8 mouse cellular contexts compared by ENCODE assay signal in genomic region chr9:98965084-98965483, GRCm38 (mm10). TPM values are rescaled to one million over a fixed set of nuclear protein-coding genes. Genes with fewer than 3 reads are reported as not detected.
A peak's percentile ranks its signal among the peaks of the same experiment; 100 is the strongest.
DNase-seq lines count a peak whose midpoint lies in the region; ATAC-seq lines count a peak whose summit lies in the region.

No protein-coding gene starts in this region.

- no peak overlapping the region for H3K9ac ChIP-seq in hindbrain, embryonic 12.5 days

- DNase-seq in hindbrain, embryonic 10.5 days (ENCODE audit: low spot score) = peak; percentile 71
- DNase-seq in B cell, adult 2 months = peak; percentile 39 to 42
- peak; percentile 79 for DNase-seq in adrenal gland, postnatal 10 days
- DNase-seq in heart, postnatal 10 days = peak; percentile 45 to 59
- no peak for DNase-seq in spleen, adult 18-20 months

- no peak overlapping the region for H3K27ac ChIP-seq in hindbrain, embryonic 10.5 days
- no peak overlapping the region for H3K27ac ChIP-seq in hindbrain, embryonic 12.5 days

- WGBS in hindbrain, embryonic 10.5 days = 1% methylated on average over 18 of the region's 18 CpGs
- WGBS in hindbrain, embryonic 12.5 days = 2% methylated on average over 18 of the region's 18 CpGs

- intact Hi-C loops in heart, postnatal 10 days (cut with DNase I) = no loop called here

- no peaks in the 10 kb centered on the region for H3K36me3 ChIP-seq in hindbrain, embryonic 10.5 days
- H3K36me3 ChIP-seq in hindbrain, embryonic 12.5 days = no peaks in the 10 kb centered on the region

- ATAC-seq in hindbrain, embryonic 12.5 days (ENCODE audit: low FRiP score) = no peak
- ATAC-seq in megakaryocyte, adult 5-6 weeks (ENCODE audit: poor library complexity, severe bottlenecking) = 0 out of 2 replicates have a peak, but pooled peaks have one; percentile 54
- no peak for ATAC-seq in frontal cortex, adult (ENCODE audit: low TSS enrichment)

- no peak overlapping the region for H3K4me3 ChIP-seq in hindbrain, embryonic 10.5 days
- no peak overlapping the region for H3K4me3 ChIP-seq in hindbrain, embryonic 12.5 days

- no peaks in the 10 kb centered on the region for H3K9me3 ChIP-seq in hindbrain, embryonic 10.5 days
- H3K9me3 ChIP-seq in hindbrain, embryonic 12.5 days (replicated peaks) = no peaks in the 10 kb centered on the region

- H3K4me1 ChIP-seq in hindbrain, embryonic 10.5 days (replicated peaks) = peaks cover 44% of the 10 kb centered on the region
- no peaks in the 10 kb centered on the region; the same call in 1 of the 2 replicates for H3K4me1 ChIP-seq in hindbrain, embryonic 12.5 days

- no peak overlapping the region for H3K4me2 ChIP-seq in hindbrain, embryonic 12.5 days (replicated peaks)

- H3K27me3 ChIP-seq in hindbrain, embryonic 10.5 days (ENCODE audit: insufficient read depth, poor library complexity, severe bottlenecking) = peaks cover 98% of the 10 kb centered on the region
- H3K27me3 ChIP-seq in hindbrain, embryonic 12.5 days = peaks cover 97% of the 10 kb centered on the region

RNA-seq across cellular contexts. Expression of gene Foxl2, which starts 10.0 kb away (rescaled TPM):
- 2.4 and 3.1 TPM in 2 replicates for polyA plus RNA-seq in hindbrain, embryonic 10.5 days (2016; fragmentation: Nextera tagmentation; extraction: Ambion mirVana)
- polyA plus RNA-seq in hindbrain, embryonic 12.5 days (2016; fragmentation: Nextera tagmentation; extraction: Ambion mirVana) = 1.6 and 2.0 TPM in 2 replicates
- total RNA-seq in adrenal gland, postnatal 10 days (2021) = not detected
- not detected for total RNA-seq in heart, postnatal 10 days (2021)
- not detected in 2 replicates for total RNA-seq in megakaryocyte, adult 5-6 weeks (2015)
- not detected in 2 replicates for total RNA-seq in megakaryocyte, adult 5-6 weeks (2017)

RNA-seq across cellular contexts. Expression of gene Faim, which starts 21.1 kb away (rescaled TPM):
- 73.7 and 77.8 TPM in 2 replicates for polyA plus RNA-seq in hindbrain, embryonic 10.5 days (2016; fragmentation: Nextera tagmentation; extraction: Ambion mirVana)
- polyA plus RNA-seq in hindbrain, embryonic 12.5 days (2016; fragmentation: Nextera tagmentation; extraction: Ambion mirVana) = 85.8 and 87.1 TPM in 2 replicates
- total RNA-seq in adrenal gland, postnatal 10 days (2021) = 10 to 100 TPM; 19.1 to 22.2 TPM
- total RNA-seq in heart, postnatal 10 days (2021) = 1 to 10 TPM; 8.7 to 8.9 TPM
- total RNA-seq in megakaryocyte, adult 5-6 weeks (2015) = 55.0 and 74.1 TPM in 2 replicates
- 145 and 158 TPM in 2 replicates for total RNA-seq in megakaryocyte, adult 5-6 weeks (2017)

Comparison
In these comparisons a context has a peak if more than half of its experiments do, and no peak if none do; other contexts are left out.
1. DNase-seq: peak in hindbrain, embryonic 10.5 days (single experiment), B cell, adult 2 months (2 of 2), adrenal gland, postnatal 10 days (single experiment) and heart, postnatal 10 days (2 of 2); none in spleen, adult 18-20 months (0 of 2).